12 mouse cellular contexts compared by ENCODE assay signal in genomic region chr3:97840439-97840838, GRCm38 (mm10). TPM values are rescaled to one million over a fixed set of nuclear protein-coding genes. Genes with fewer than 3 reads are reported as not detected.
A peak's percentile ranks its signal among the peaks of the same experiment; 100 is the strongest.
DNase-seq lines count a peak whose midpoint lies in the region; ATAC-seq and TF ChIP-seq lines count a peak whose summit lies in the region.
"Had no signal": no experiment of that assay in that cellular context is flagged by ENCODE, and none has a peak within 500 bp of the region (broad histone marks: within the 10 kb centered on the region; RNA-seq: fewer than 3 reads in every experiment).

No protein-coding gene starts in this region.

- CTCF ChIA-PET in Patski (lab: Charles Lee), result interaction anchor here (0.6 to 1.4 kb wide), 4 partner anchors 10 to 37 kb away, joined by 3 to 4 read pairs (median 3); no protein-coding TSS in a partner anchor

- peak; percentile 62; the same call in 1 of the 2 replicates for ATAC-seq in heart, postnatal 0 days (ENCODE audit: insufficient read depth, low read depth)
- no peak for ATAC-seq in liver, postnatal 0 days
- no peak for ATAC-seq in Patski
- no peak for ATAC-seq in stomach, postnatal 0 days (ENCODE audit: low FRiP score, low TSS enrichment)
- ATAC-seq: midbrain, embryonic 15.5 days had no signal

- H3K27ac ChIP-seq in heart, postnatal 0 days (ENCODE audit: low read depth), result no peak overlapping the region
- no peak overlapping the region for H3K27ac ChIP-seq in liver, postnatal 0 days (ENCODE audit: low read depth)
- no peak overlapping the region for H3K27ac ChIP-seq in stomach, postnatal 0 days (replicated peaks)
- H3K27ac ChIP-seq: liver, embryonic 14.5 days; macrophage; midbrain, embryonic 15.5 days; neural tube, embryonic 12.5 days had no signal

- H3K4me2 ChIP-seq in heart, postnatal 0 days (ENCODE audit: low read depth, low read length), result no peak overlapping the region
- H3K4me2 ChIP-seq in liver, postnatal 0 days (ENCODE audit: low read depth, low read length), result no peak overlapping the region
- no peak overlapping the region for H3K4me2 ChIP-seq in stomach, postnatal 0 days (replicated peaks; ENCODE audit: low read depth)
- H3K4me2 ChIP-seq: midbrain, embryonic 15.5 days; neural tube, embryonic 12.5 days had no signal

- peak; percentile 53 for TF ChIP-seq CTCF in heart, postnatal 0 days (IDR thresholded peaks at IDR 0.05; ENCODE audit: low read depth)
- TF ChIP-seq CTCF in liver, postnatal 0 days (IDR thresholded peaks at IDR 0.05; ENCODE audit: low read depth), result peak; percentile 39
- TF ChIP-seq CTCF in Patski (IDR thresholded peaks at IDR 0.05), result peak; percentile 57
- TF ChIP-seq CTCF in stomach, postnatal 0 days (IDR thresholded peaks at IDR 0.05; ENCODE audit: low read depth), result peak; percentile 62

- intact Hi-C loops in heart, postnatal 14 days (cut with DNase I), result loop anchor here (5.0 kb wide), 1 partner anchor 37 kb away; no protein-coding TSS in a partner anchor

- H3K9ac ChIP-seq in heart, postnatal 0 days (replicated peaks; ENCODE audit: low read depth, low read length), result no peak overlapping the region
- no peak overlapping the region for H3K9ac ChIP-seq in liver, postnatal 0 days (replicated peaks)
- H3K9ac ChIP-seq in stomach, postnatal 0 days (ENCODE audit: low read length), result no peak overlapping the region
- H3K9ac ChIP-seq: liver, embryonic 14.5 days; midbrain, embryonic 15.5 days; neural tube, embryonic 12.5 days had no signal

- no peak for TF ChIP-seq EP300 in heart, postnatal 0 days (IDR thresholded peaks at IDR 0.05; ENCODE audit: low read depth)
- TF ChIP-seq EP300 in liver, postnatal 0 days (IDR thresholded peaks at IDR 0.05; ENCODE audit: low read depth), result no peak
- TF ChIP-seq EP300 in stomach, postnatal 0 days (optimal IDR thresholded peaks at IDR 0.05), result no peak

- no peak overlapping the region for H3K4me3 ChIP-seq in heart, postnatal 0 days (ENCODE audit: low read depth, low read length)
- no peak overlapping the region for H3K4me3 ChIP-seq in liver, postnatal 0 days (ENCODE audit: low read depth, low read length)
- H3K4me3 ChIP-seq in stomach, postnatal 0 days (ENCODE audit: low read depth, low read length), result no peak overlapping the region
- H3K4me3 ChIP-seq: midbrain, embryonic 15.5 days; neural tube, embryonic 12.5 days had no signal

- peaks cover 15% of the 10 kb centered on the region for H3K36me3 ChIP-seq in heart, postnatal 0 days (replicated peaks; ENCODE audit: control insufficient read depth, insufficient read depth, low read length)
- H3K36me3 ChIP-seq in liver, postnatal 0 days (replicated peaks; ENCODE audit: insufficient read depth, low read length), result 0 out of 2 replicates have a peak, but pooled peaks cover 3% of the 10 kb centered on the region
- H3K36me3 ChIP-seq in stomach, postnatal 0 days (ENCODE audit: control insufficient read depth, insufficient read depth, low read length), result no peaks in the 10 kb centered on the region
- H3K36me3 ChIP-seq: midbrain, embryonic 15.5 days; neural tube, embryonic 12.5 days had no signal

- no peaks in the 10 kb centered on the region for H3K4me1 ChIP-seq in heart, postnatal 0 days (ENCODE audit: control insufficient read depth, insufficient read depth)
- no peaks in the 10 kb centered on the region for H3K4me1 ChIP-seq in liver, postnatal 0 days (ENCODE audit: insufficient read depth)
- H3K4me1 ChIP-seq in stomach, postnatal 0 days (replicated peaks; ENCODE audit: control insufficient read depth, insufficient read depth), result no peaks in the 10 kb centered on the region
- H3K4me1 ChIP-seq: midbrain, embryonic 15.5 days; neural tube, embryonic 12.5 days had no signal

- POLR2A ChIA-PET in Patski (lab: Charles Lee), result no interaction called here

- DNase-seq in heart, postnatal 0 days (ENCODE audit: low spot score), result no peak
- no peak for DNase-seq in heart, postnatal 14 days
- no peak for DNase-seq in liver, postnatal 0 days
- DNase-seq in liver (no peak), Patski (ENCODE audit: low read depth, low spot score) (no peak)
- DNase-seq in stomach, postnatal 0 days (ENCODE audit: low spot score), result no peak
- no peak for DNase-seq in layer of hippocampus, adult 11-12 months (ENCODE audit: low spot score)
- DNase-seq: cerebellum, adult 9-11 months had no signal

- no peaks in the 10 kb centered on the region for H3K9me3 ChIP-seq in heart, postnatal 0 days (replicated peaks; ENCODE audit: control insufficient read depth, low read length)
- H3K9me3 ChIP-seq in liver, postnatal 0 days (ENCODE audit: low read length), result no peaks in the 10 kb centered on the region
- no peaks in the 10 kb centered on the region for H3K9me3 ChIP-seq in stomach, postnatal 0 days (ENCODE audit: control insufficient read depth, low read length)
- H3K9me3 ChIP-seq: midbrain, embryonic 15.5 days; neural tube, embryonic 12.5 days had no signal

- in situ Hi-C loops in Patski (cut with MboI; ENCODE audit: low pct_unique_long_range_greater_than_20kb), result no loop called here

- H3K27me3 ChIP-seq in heart, postnatal 0 days (ENCODE audit: control insufficient read depth, insufficient read depth, low read length), result no peaks in the 10 kb centered on the region
- no peaks in the 10 kb centered on the region for H3K27me3 ChIP-seq in liver, postnatal 0 days (ENCODE audit: insufficient read depth, low read length)
- no peaks in the 10 kb centered on the region for H3K27me3 ChIP-seq in Patski
- no peaks in the 10 kb centered on the region for H3K27me3 ChIP-seq in stomach, postnatal 0 days (ENCODE audit: control insufficient read depth, insufficient read depth, low read length)
- H3K27me3 ChIP-seq: midbrain, embryonic 15.5 days; neural tube, embryonic 12.5 days had no signal

RNA-seq across cellular contexts. Expression of gene Pde4dip, which starts 48.1 kb away (rescaled TPM):
- 415 and 498 TPM in 2 replicates for total RNA-seq in heart, postnatal 0 days (2014; rRNA removed; ENCODE audit: low replicate concordance)
- 107 and 126 TPM in 2 replicates for polyA plus RNA-seq in heart, postnatal 0 days (2015; fragmentation: Nextera tagmentation; extraction: Ambion mirVana)
- total RNA-seq in heart, postnatal 14 days (2021), result 1,000 to 10,000 TPM; 1,706 to 1,771 TPM
- 8.1 and 8.5 TPM in 2 replicates for polyA plus RNA-seq in liver, postnatal 0 days (2015; fragmentation: Nextera tagmentation; extraction: Ambion mirVana)
- 44.7 TPM for polyA plus RNA-seq in Patski (2021)
- polyA plus RNA-seq in stomach, postnatal 0 days (2015; fragmentation: Nextera tagmentation; extraction: Ambion mirVana), result 9.3 and 9.9 TPM in 2 replicates
